Mouse (Mus musculus) heart, embryonic 12.5 days (tissue): ENCODE results near the gene Gpatch3. TPM values are rescaled to one million over a fixed set of nuclear protein-coding genes. Genes with fewer than 3 reads are reported as not detected.

ENCODE experiments used
- ATAC-seq: fragments of 200-750 bp; cut with Nextera tagmentation; 2 replicates; pipeline ENCODE4 v1.8.0; 2017; ENCODE audit warnings: moderate TSS enrichment, moderate library complexity; ENCODE audit not compliant: insufficient number of reproducible peaks, low FRiP score
- H3K27ac ChIP-seq: fragments of 300-500 bp; sonication (generic); 2 replicates; pipeline ENCODE4 v1.5.1; 2016; ENCODE audit warnings: mild to moderate bottlenecking, moderate library complexity; ENCODE audit not compliant: poor library complexity, severe bottlenecking
- H3K27me3 ChIP-seq: fragments of 300-500 bp; sonication (generic); replicated peaks from 2 replicates; pipeline ENCODE4 v1.6.1; 2016; ENCODE audit warnings: mild to moderate bottlenecking, moderate library complexity
- H3K36me3 ChIP-seq: fragments of 300-500 bp; sonication (generic); 2 replicates; pipeline ENCODE4 v1.6.1; 2016; ENCODE audit warnings: mild to moderate bottlenecking, moderate library complexity
- H3K4me1 ChIP-seq: fragments of 300-500 bp; sonication (generic); replicated peaks from 2 replicates; pipeline ENCODE4 v1.6.1; 2016; ENCODE audit warnings: mild to moderate bottlenecking
- H3K4me2 ChIP-seq: fragments of 300-500 bp; sonication (generic); 2 replicates; pipeline ENCODE4 v1.6.1; 2016; ENCODE audit warnings: mild to moderate bottlenecking, moderate library complexity
- H3K4me3 ChIP-seq: fragments of 300-500 bp; sonication (generic); 2 replicates; pipeline ENCODE4 v1.5.1; 2016; ENCODE audit warnings: mild to moderate bottlenecking
- H3K9ac ChIP-seq: fragments of 300-500 bp; sonication (generic); 2 replicates; pipeline ENCODE4 v1.6.1; 2016; ENCODE audit warnings: mild to moderate bottlenecking, moderate library complexity
- H3K9me3 ChIP-seq: fragments of 300-500 bp; sonication (generic); replicated peaks from 2 replicates; pipeline ENCODE4 v1.6.1; 2016; ENCODE audit warnings: mild to moderate bottlenecking, moderate library complexity
- WGBS: fragments of 180-500 bp; shearing (Covaris S2); methylation state at CpG from one replicate; pipeline ENCODE4 v1.1.7; 2016; 5-methylcytosine and 5-hydroxymethylcytosine counted together
- polyA plus RNA-seq: library from polyadenylated mRNA; unstranded; fragments of >200 nt; fragmentation: Nextera tagmentation; extraction: Ambion mirVana; gene quantifications from 2 replicates; pipeline ENCODE4 v1.2.1, GENCODE M21; 2016

Gpatch3 gene
- polyA plus RNA-seq, 1 experiment from 2014 or later, result 6.9 TPM

GRCm38 (mm10) chr4:133604856-133605255, 30.3 kb downstream of the Gpatch3 start:
- Histone ChIP-seq H3K9ac (no peak overlapping the region), H3K4me1 (peaks cover 10% of the 10 kb centered on the region), H3K36me3 (peaks cover 40% of the 10 kb centered on the region), H3K4me3 (no peak overlapping the region), H3K4me2 (no peak overlapping the region), H3K27ac (no peak overlapping the region), H3K9me3 (no peaks in the 10 kb centered on the region), H3K27me3 (peaks cover 41% of the 10 kb centered on the region)
- ATAC-seq, result no peak
- WGBS, result 57% methylated on average over 6 of the region's 6 CpGs

GRCm38 (mm10) chr4:133605330-133605729, 30.8 kb downstream of the Gpatch3 start:
- no peak overlapping the region for H3K4me3 ChIP-seq
- H3K4me1 ChIP-seq, result peaks cover 6% of the 10 kb centered on the region
- no peaks in the 10 kb centered on the region for H3K9me3 ChIP-seq
- no peak overlapping the region for H3K4me2 ChIP-seq
- H3K27me3 ChIP-seq, result peaks cover 36% of the 10 kb centered on the region
- H3K9ac ChIP-seq, result no peak overlapping the region
- ATAC-seq, result no peak
- no peak overlapping the region for H3K27ac ChIP-seq
- peaks cover 40% of the 10 kb centered on the region for H3K36me3 ChIP-seq
- 56% methylated on average over 9 of the region's 9 CpGs for whole genome bisulfite sequencing

- Histone ChIP-seq H3K27ac (no peak overlapping the region), H3K27me3 (peaks cover 19% of the 10 kb centered on the region), H3K4me1 (no peaks in the 10 kb centered on the region), H3K36me3 (peaks cover 54% of the 10 kb centered on the region), H3K4me2 (no peak overlapping the region), H3K9ac (no peak overlapping the region), H3K9me3 (0 out of 2 replicates have a peak, but pooled peaks cover 7% of the 10 kb centered on the region), H3K4me3 (no peak overlapping the region)
- WGBS, result 80% methylated on average over 10 of the region's 10 CpGs
- ATAC-seq, result no peak; the same call in 1 of the 2 replicates
Observed at GRCm38 (mm10) chr4:133607284-133607683, 32.7 kb downstream of the Gpatch3 start.

GRCm38 (mm10) chr4:133609719-133610118, 35.2 kb downstream of the Gpatch3 start:
- Histone ChIP-seq H3K9me3 (0 out of 2 replicates have a peak, but pooled peaks cover 13% of the 10 kb centered on the region), H3K4me3 (no peak overlapping the region), H3K36me3 (peaks cover 63% of the 10 kb centered on the region), H3K27ac (no peak overlapping the region), H3K27me3 (no peaks in the 10 kb centered on the region), H3K9ac (no peak overlapping the region), H3K4me1 (no peaks in the 10 kb centered on the region), H3K4me2 (no peak overlapping the region)
- 0 out of 2 replicates have a peak, but pooled peaks have one; percentile 46 for ATAC-seq
- WGBS, result 16% methylated on average over 6 of the region's 6 CpGs

- H3K9me3 ChIP-seq, result 0 out of 2 replicates have a peak, but pooled peaks cover 13% of the 10 kb centered on the region
- no peak overlapping the region for H3K27ac ChIP-seq
- H3K4me1 ChIP-seq, result peaks cover 7% of the 10 kb centered on the region; the same call in 1 of the 2 replicates
- H3K36me3 ChIP-seq, result peaks cover 58% of the 10 kb centered on the region
- H3K4me3 ChIP-seq, result no peak overlapping the region
- ATAC-seq, result no peak
- WGBS, result 97% methylated on average over 5 of the region's 5 CpGs
- no peak overlapping the region for H3K4me2 ChIP-seq
- H3K9ac ChIP-seq, result no peak overlapping the region
- H3K27me3 ChIP-seq, result no peaks in the 10 kb centered on the region
Observed at GRCm38 (mm10) chr4:133611815-133612214, 37.3 kb downstream of the Gpatch3 start.

DNA sequence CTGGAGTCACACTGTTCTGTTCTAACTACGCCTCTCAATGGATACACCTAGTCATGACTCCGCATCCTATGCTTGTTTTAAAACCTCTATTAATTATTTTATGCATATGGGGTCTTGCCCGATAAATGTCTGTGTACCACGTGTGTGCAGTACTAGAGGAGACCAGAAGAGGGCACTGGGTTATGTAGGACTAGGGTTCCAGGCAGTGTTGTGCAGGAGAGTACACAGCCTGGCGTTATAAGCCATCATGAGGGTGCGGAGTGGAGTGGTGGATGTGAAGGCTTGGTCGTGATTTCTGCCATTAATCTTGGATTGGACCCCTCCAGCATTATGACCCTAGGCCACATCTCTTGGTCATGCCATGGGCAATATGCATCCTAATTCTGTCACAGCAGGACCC, 37.9 kb downstream of the Gpatch3 start:
- no peak overlapping the region for H3K4me2 ChIP-seq
- no peak for ATAC-seq
- H3K4me1 ChIP-seq, result peaks cover 7% of the 10 kb centered on the region; the same call in 1 of the 2 replicates
- H3K27me3 ChIP-seq, result no peaks in the 10 kb centered on the region
- no peak overlapping the region for H3K27ac ChIP-seq
- 94% methylated on average over 7 of the region's 7 CpGs for WGBS
- H3K4me3 ChIP-seq, result no peak overlapping the region
- H3K9me3 ChIP-seq, result 0 out of 2 replicates have a peak, but pooled peaks cover 13% of the 10 kb centered on the region
- H3K36me3 ChIP-seq, result peaks cover 53% of the 10 kb centered on the region
- H3K9ac ChIP-seq, result no peak overlapping the region

DNA sequence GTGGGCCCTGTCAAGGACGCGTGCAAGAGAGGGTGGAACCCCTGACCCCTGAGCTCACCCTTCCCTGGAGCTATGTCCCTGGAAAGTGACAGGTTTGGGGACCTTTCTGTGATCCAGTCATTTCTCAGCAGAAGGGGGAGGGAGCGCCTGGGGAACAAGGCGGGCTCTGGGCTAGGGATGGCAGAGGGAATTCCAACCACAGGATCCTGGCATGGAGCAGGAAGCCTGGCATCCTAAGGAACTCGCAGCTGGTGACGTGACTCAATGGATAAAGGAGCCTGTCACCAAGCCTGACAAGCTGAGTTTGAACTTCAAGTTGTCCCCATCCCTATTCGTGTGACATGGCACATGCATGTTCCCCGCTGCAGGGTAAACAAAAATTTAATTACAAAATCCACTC, 38.5 kb downstream of the Gpatch3 start:
- Histone ChIP-seq H3K4me1 (peaks cover 7% of the 10 kb centered on the region; the same call in 1 of the 2 replicates), H3K4me2 (no peak overlapping the region), H3K4me3 (no peak overlapping the region), H3K27ac (no peak overlapping the region), H3K36me3 (peaks cover 53% of the 10 kb centered on the region), H3K27me3 (no peaks in the 10 kb centered on the region), H3K9ac (no peak overlapping the region), H3K9me3 (0 out of 2 replicates have a peak, but pooled peaks cover 13% of the 10 kb centered on the region)
- no peak for ATAC-seq
- 85% methylated on average over 8 of the region's 8 CpGs for WGBS

GRCm38 (mm10) chr4:133613867-133614266, 39.3 kb downstream of the Gpatch3 start:
- Histone ChIP-seq H3K9ac (no peak overlapping the region), H3K4me2 (no peak overlapping the region), H3K4me1 (peaks cover 7% of the 10 kb centered on the region; the same call in 1 of the 2 replicates), H3K9me3 (0 out of 2 replicates have a peak, but pooled peaks cover 13% of the 10 kb centered on the region), H3K4me3 (no peak overlapping the region), H3K27ac (no peak overlapping the region), H3K36me3 (peaks cover 46% of the 10 kb centered on the region), H3K27me3 (no peaks in the 10 kb centered on the region)
- 81% methylated on average over 4 of the region's 4 CpGs for WGBS
- no peak for ATAC-seq

DNA sequence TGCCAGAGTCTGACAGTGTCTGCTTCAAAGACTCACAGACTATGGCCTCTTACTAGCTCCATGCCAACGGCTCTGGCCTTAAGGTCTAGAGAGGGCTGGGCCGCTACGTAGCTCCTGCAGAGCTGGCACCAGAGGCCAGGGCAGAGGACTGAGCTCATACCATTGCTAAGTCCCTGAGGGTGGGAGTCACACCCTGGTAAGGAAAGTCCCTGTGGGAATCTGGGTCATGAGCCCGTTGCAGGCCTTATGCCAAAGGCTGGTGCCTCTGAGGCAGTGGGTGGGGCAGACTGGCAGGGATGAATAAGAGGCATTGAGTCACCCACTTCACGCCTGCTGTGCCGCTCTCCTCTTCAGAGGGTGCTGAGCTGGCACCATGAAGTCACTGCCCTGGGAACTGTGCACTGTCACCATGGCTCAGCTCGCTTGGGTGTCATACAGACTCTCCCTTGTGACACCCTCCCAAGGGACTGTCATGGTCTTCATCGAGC, 39.8 kb downstream of the Gpatch3 start:
- Histone ChIP-seq H3K36me3 (peaks cover 46% of the 10 kb centered on the region), H3K9me3 (0 out of 2 replicates have a peak, but pooled peaks cover 13% of the 10 kb centered on the region), H3K4me1 (peaks cover 7% of the 10 kb centered on the region; the same call in 1 of the 2 replicates), H3K9ac (no peak overlapping the region), H3K27ac (no peak overlapping the region), H3K27me3 (no peaks in the 10 kb centered on the region), H3K4me3 (no peak overlapping the region), H3K4me2 (no peak overlapping the region)
- no peak for ATAC-seq
- 83% methylated on average over 8 of the region's 8 CpGs for WGBS

- Histone ChIP-seq H3K36me3 (peaks cover 46% of the 10 kb centered on the region), H3K27ac (no peak overlapping the region), H3K9me3 (0 out of 2 replicates have a peak, but pooled peaks cover 13% of the 10 kb centered on the region), H3K4me3 (no peak overlapping the region), H3K9ac (no peak overlapping the region), H3K27me3 (no peaks in the 10 kb centered on the region), H3K4me2 (no peak overlapping the region), H3K4me1 (peaks cover 12% of the 10 kb centered on the region)
- 69% methylated on average over 10 of the region's 10 CpGs for WGBS
- no peak for ATAC-seq
Observed at GRCm38 (mm10) chr4:133615416-133615815, 40.9 kb downstream of the Gpatch3 start.

DNA sequence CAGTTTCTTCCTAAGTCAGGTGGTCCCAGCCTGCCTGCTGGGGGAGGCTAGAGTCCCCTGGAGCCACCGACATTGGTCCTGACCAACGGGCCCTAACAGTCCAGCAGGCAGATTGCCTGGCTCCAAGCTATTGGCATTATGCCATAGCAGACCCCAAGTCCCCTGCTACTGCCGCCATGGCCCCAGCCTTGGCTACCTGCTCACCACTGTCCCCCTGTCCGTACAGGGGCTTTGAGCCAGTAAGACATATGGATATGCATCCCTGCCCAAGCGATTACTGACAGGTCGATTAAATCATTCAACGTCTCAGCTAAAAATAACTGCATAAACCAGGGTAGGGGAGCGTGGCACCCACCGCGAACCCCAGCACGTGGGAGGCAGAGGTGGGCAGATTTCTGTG, 43.4 kb downstream of the Gpatch3 start:
- no peak overlapping the region for H3K4me2 ChIP-seq
- H3K9ac ChIP-seq, result no peak overlapping the region
- H3K27ac ChIP-seq, result no peak overlapping the region
- 91% methylated on average over 11 of the region's 11 CpGs for WGBS
- peaks cover 28% of the 10 kb centered on the region for H3K36me3 ChIP-seq
- no peaks in the 10 kb centered on the region for H3K27me3 ChIP-seq
- no peak for ATAC-seq
- no peak overlapping the region for H3K4me3 ChIP-seq
- 0 out of 2 replicates have a peak, but pooled peaks cover under 1% of the 10 kb centered on the region for H3K9me3 ChIP-seq
- H3K4me1 ChIP-seq, result peaks cover 16% of the 10 kb centered on the region
